Mouse (Mus musculus) heart, embryonic 16.5 days (tissue): ENCODE data around the gene Vps26a. TPM values are rescaled to one million over a fixed set of nuclear protein-coding genes. Genes with fewer than 3 reads are reported as not detected.

Experiments used
- ATAC-seq: fragments of 200-750 bp; cut with Nextera tagmentation; replicated peaks from 2 replicates; pipeline ENCODE4 v1.8.0; 2017; ENCODE audit warnings: moderate number of reproducible peaks; ENCODE audit not compliant: insufficient read depth, low FRiP score; ENCODE audit errors: extremely low read depth
- H3K27ac ChIP-seq: fragments of 300-500 bp; sonication (generic); 2 replicates; pipeline ENCODE4 v1.5.1; 2014; ENCODE audit warnings: mild to moderate bottlenecking, low read length, control low read depth, moderate library complexity
- H3K27me3 ChIP-seq: fragments of 300-500 bp; sonication (generic); 2 replicates; pipeline ENCODE4 v1.6.1; 2014; ENCODE audit warnings: low read length, mixed read lengths; ENCODE audit not compliant: control insufficient read depth, insufficient read depth
- H3K36me3 ChIP-seq: fragments of 300-500 bp; sonication (generic); 2 replicates; pipeline ENCODE4 v1.6.1; 2014; ENCODE audit not compliant: control insufficient read depth, insufficient read depth
- H3K4me1 ChIP-seq: fragments of 300-500 bp; sonication (generic); 2 replicates; pipeline ENCODE4 v1.6.1; 2014; ENCODE audit warnings: low read length, mixed read lengths; ENCODE audit not compliant: control insufficient read depth, insufficient read depth
- H3K4me2 ChIP-seq: fragments of 300-500 bp; sonication (generic); 2 replicates; pipeline ENCODE4 v1.6.1; 2014; ENCODE audit warnings: low read depth, mild to moderate bottlenecking, control low read depth, low read length
- H3K4me3 ChIP-seq: fragments of 300-500 bp; sonication (generic); 2 replicates; pipeline ENCODE4 v1.5.1; 2014; ENCODE audit warnings: mild to moderate bottlenecking, control low read depth, low read length
- H3K9ac ChIP-seq: fragments of 300-500 bp; sonication (generic); 2 replicates; pipeline ENCODE4 v1.6.1; 2014; ENCODE audit warnings: low read length, control low read depth
- H3K9me3 ChIP-seq: fragments of 300-500 bp; sonication (generic); replicated peaks from 2 replicates; pipeline ENCODE4 v1.6.1; 2016; ENCODE audit warnings: low read length; ENCODE audit not compliant: control insufficient read depth
- WGBS: fragments of 180-500 bp; shearing (Covaris S2); extraction: QIAGEN DNeasy Blood & Tissue Kit; methylation state at CpG from one replicate; pipeline ENCODE4 v1.1.7; 2014; 5-methylcytosine and 5-hydroxymethylcytosine counted together
- polyA plus RNA-seq: library from polyadenylated mRNA; unstranded; fragments of >200 nt; fragmentation: Nextera tagmentation; extraction: Ambion mirVana; gene quantifications from 2 replicates; pipeline ENCODE4 v1.2.1, GENCODE M21; 2015

Vps26a gene
- polyA plus RNA-seq, 1 experiment from 2014 or later = 80.2 TPM

DNA sequence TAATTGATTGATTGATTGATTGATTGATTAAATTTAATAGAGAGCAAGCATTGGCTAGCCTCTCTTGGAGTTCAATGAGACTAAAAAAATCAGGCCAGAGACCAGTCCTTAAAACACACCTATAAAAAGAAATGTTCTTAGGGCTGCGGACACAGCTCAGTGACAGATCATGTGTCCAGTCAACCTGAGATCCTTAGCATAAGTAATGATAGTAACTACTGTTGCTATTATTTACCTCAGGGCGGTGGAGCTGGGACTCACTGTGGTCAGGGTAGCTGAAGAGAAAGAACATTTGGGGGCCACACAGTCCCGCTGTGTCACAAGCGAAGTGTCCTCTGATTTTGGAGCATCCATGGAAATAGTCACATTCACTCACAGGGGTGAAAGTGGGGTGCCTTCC, 26.2 kb upstream of the Vps26a start:
- no peaks in the 10 kb centered on the region for H3K27me3 ChIP-seq
- H3K27ac ChIP-seq = no peak overlapping the region
- no peak overlapping the region for H3K9ac ChIP-seq
- WGBS = 84% methylated on average over 4 of the region's 4 CpGs
- H3K4me3 ChIP-seq = no peak overlapping the region
- H3K9me3 ChIP-seq = no peaks in the 10 kb centered on the region
- H3K4me1 ChIP-seq = 0 out of 2 replicates have a peak, but pooled peaks cover 2% of the 10 kb centered on the region
- H3K4me2 ChIP-seq = no peak overlapping the region
- ATAC-seq = no peak
- H3K36me3 ChIP-seq = no peaks in the 10 kb centered on the region

DNA sequence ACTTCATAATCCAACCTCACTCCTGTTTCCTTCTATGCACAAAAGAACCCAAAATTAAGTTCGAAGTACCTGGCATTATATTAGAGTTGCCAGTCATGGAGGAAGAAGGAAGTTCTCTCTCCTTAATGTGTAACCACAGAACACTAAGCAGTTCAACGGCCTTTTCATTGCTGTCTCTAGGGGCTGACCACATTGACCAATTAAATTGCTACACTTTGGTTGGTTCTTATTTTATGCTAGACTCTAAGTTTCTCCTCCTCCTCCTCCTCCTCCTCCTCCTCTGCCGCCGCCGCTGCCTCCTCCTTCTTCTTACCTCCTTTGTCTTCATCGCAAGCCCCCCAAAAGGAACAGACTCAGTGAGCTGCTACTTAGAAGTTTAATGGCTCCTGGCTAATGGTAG, 24.9 kb upstream of the Vps26a start:
- Histone ChIP-seq H3K27ac (no peak overlapping the region), H3K4me1 (0 out of 2 replicates have a peak, but pooled peaks cover 2% of the 10 kb centered on the region), H3K36me3 (no peaks in the 10 kb centered on the region), H3K27me3 (no peaks in the 10 kb centered on the region), H3K4me2 (no peak overlapping the region), H3K4me3 (no peak overlapping the region), H3K9ac (no peak overlapping the region), H3K9me3 (no peaks in the 10 kb centered on the region)
- WGBS = 66% methylated on average over 6 of the region's 6 CpGs
- no peak for ATAC-seq

DNA sequence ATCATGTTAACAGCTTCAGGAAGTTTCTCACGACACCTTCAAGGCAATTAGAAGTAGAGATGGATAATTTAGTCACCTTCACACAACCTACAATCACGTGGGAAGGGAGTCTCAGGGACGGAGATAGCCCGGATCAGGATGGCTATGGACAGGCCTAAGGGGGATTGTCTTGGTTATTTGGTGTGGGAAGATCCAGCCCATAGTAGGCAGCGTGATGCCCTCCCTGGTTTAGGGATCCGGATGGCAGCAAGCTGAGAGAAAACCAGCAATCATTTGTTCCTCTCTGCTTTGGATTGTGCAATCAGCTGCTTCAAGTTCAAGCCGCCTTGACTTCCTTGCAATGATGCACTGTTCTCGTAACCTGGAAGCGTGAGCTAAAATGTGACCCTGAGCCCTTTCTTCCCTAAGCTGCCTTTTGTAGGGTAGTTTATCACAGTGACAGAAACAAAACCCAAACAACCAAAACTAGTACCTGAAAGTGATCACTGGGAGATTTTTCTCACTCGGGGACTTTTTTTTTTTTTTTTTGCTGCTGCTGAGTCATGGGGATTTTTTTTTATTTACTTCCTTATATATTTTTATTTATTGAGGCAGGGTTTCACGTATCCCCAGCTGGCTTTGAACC, 22.5 kb upstream of the Vps26a start:
- no peak for ATAC-seq
- Histone ChIP-seq H3K36me3 (no peaks in the 10 kb centered on the region), H3K27ac (peak overlapping the region; percentile 45), H3K9me3 (no peaks in the 10 kb centered on the region), H3K9ac (no peak overlapping the region), H3K4me3 (no peak overlapping the region), H3K4me2 (peak overlapping the region; percentile 74; the same call in 1 of the 2 replicates), H3K4me1 (0 out of 2 replicates have a peak, but pooled peaks cover 2% of the 10 kb centered on the region), H3K27me3 (no peaks in the 10 kb centered on the region)
- WGBS = 57% methylated on average over 11 of the region's 11 CpGs

DNA sequence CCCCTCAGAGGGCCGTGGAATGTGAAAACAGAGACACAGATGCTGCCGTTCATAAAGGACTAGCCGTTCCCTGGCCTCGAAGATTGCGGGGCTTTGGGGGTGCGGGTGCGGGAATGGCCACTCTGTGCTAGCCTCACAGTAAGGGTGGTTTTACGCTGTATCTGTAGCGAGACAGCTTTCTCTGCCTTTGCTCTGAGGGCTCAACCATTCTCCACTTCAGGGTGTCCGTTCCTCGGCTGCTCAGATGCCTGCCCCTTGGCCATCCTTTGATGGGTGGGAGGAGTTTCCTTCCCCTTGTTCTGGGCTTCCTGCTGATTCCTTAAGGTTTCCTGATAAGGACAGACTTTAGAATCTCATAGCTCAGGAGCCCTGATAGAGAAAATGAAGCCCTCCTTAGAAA, 21.9 kb upstream of the Vps26a start:
- peak; percentile 37; the same call in 1 of the 2 replicates for ATAC-seq
- peak overlapping the region; percentile 45 for H3K27ac ChIP-seq

DNA sequence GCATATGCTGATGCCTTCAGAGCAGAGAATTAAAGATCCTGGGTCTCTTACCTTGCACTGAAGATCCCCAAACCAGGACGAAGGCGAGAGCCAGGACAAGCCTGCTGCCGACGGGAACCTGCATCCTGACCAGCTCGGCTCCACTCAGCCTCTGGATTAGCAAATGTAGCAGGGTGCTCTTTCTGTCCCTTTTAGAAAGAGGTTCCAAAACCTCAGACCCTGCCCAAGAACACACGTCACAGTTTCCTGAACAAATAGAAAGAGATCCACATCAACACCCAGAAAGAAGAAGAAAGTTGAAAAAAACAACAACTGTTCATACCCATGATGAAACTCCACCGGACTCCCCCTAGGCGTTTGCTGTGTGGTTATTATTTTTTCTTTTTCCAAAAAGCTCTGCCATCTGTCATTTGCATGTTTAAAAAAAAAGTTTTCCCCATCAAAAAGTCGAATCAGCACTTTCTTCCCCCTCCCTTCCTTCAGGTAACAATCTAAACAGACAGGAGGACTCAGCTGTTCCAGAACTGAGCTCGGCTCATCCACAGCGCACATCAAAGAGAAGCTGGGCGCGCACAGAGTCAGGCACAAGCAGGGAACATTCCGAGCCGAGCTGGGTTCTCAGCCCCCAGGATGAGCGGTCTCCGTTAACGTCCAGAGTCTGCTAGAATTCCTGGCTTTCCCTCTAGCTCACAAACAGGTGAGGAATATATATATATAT, 21.1 kb upstream of the Vps26a start:
- Histone ChIP-seq H3K9me3 (no peaks in the 10 kb centered on the region), H3K9ac (peak overlapping the region; percentile 46), H3K27me3 (no peaks in the 10 kb centered on the region), H3K27ac (peak overlapping the region; percentile 40), H3K4me2 (peak overlapping the region; percentile 74), H3K36me3 (no peaks in the 10 kb centered on the region), H3K4me1 (0 out of 2 replicates have a peak, but pooled peaks cover 2% of the 10 kb centered on the region), H3K4me3 (peak overlapping the region; percentile 42)
- ATAC-seq = no peak
- 10% methylated on average over 18 of the region's 18 CpGs for WGBS

More for the DNA sequence above, 21.9 kb upstream of the Vps26a start:
- Histone ChIP-seq H3K9me3 (no peaks in the 10 kb centered on the region), H3K4me3 (peak overlapping the region; percentile 42), H3K9ac (peak overlapping the region; percentile 45; the same call in 1 of the 2 replicates), H3K4me2 (peak overlapping the region; percentile 74), H3K4me1 (0 out of 2 replicates have a peak, but pooled peaks cover 2% of the 10 kb centered on the region), H3K36me3 (no peaks in the 10 kb centered on the region), H3K27me3 (no peaks in the 10 kb centered on the region)
- WGBS = 5% methylated on average over 11 of the region's 11 CpGs

DNA sequence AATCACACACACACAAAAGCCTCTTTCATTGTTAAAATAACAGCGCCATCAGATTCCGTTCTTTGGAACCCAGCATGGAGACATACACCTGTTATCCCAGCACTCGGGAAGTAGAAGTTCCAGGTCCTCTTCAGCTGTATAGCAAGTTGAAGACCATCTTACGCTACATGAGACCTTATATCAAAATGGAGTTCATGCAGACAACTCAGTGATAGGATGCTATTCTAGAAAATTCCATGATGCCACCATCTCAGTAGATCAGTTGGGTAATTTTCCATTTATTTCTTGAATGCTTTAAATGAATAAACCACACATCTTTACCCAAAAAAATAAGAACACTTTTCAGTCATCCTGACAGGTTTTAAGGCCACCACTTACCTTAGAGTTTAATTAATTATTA, 20.5 kb upstream of the Vps26a start:
- no peaks in the 10 kb centered on the region for H3K9me3 ChIP-seq

DNA sequence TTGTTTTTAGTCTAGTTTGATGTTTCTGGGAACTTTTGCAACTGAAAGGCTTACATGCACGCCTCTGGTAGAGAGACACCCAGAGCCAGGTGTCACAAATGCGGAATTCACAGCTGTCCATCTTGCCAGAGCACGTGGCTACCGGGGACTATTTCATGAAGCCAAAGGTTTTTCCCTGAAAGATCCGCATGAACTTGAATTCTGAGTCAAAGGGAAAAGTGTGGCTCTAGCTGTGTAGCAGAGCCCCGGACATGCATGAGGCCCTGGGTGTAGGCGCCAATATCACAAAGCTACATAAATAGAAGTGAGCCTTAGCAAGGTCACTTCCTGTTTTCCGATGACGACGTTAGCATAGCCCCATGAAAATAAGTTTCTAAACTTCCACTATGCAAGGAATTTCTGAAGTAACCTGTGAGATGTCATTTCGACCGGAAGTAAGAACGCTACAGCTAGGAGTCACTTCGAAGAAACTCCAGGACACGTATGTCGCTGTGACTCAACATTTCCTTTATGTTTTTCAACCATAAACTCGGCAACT, 19.5 kb upstream of the Vps26a start:
- no peak for ATAC-seq
- Histone ChIP-seq H3K4me2 (peak overlapping the region; percentile 36), H3K27me3 (no peaks in the 10 kb centered on the region), H3K4me1 (0 out of 2 replicates have a peak, but pooled peaks cover 2% of the 10 kb centered on the region), H3K36me3 (no peaks in the 10 kb centered on the region), H3K9me3 (no peaks in the 10 kb centered on the region), H3K9ac (no peak overlapping the region), H3K4me3 (peak overlapping the region; percentile 20), H3K27ac (peak overlapping the region; percentile 15)
- WGBS = 62% methylated on average over 17 of the region's 17 CpGs

More for the DNA sequence above, 20.5 kb upstream of the Vps26a start:
- Histone ChIP-seq H3K4me1 (0 out of 2 replicates have a peak, but pooled peaks cover 2% of the 10 kb centered on the region), H3K9ac (no peak overlapping the region), H3K4me2 (peak overlapping the region; percentile 74), H3K27me3 (no peaks in the 10 kb centered on the region), H3K4me3 (peak overlapping the region; percentile 18), H3K27ac (no peak overlapping the region), H3K36me3 (no peaks in the 10 kb centered on the region)
- WGBS = 86% methylated on average over 4 of the region's 4 CpGs
- no peak for ATAC-seq

DNA sequence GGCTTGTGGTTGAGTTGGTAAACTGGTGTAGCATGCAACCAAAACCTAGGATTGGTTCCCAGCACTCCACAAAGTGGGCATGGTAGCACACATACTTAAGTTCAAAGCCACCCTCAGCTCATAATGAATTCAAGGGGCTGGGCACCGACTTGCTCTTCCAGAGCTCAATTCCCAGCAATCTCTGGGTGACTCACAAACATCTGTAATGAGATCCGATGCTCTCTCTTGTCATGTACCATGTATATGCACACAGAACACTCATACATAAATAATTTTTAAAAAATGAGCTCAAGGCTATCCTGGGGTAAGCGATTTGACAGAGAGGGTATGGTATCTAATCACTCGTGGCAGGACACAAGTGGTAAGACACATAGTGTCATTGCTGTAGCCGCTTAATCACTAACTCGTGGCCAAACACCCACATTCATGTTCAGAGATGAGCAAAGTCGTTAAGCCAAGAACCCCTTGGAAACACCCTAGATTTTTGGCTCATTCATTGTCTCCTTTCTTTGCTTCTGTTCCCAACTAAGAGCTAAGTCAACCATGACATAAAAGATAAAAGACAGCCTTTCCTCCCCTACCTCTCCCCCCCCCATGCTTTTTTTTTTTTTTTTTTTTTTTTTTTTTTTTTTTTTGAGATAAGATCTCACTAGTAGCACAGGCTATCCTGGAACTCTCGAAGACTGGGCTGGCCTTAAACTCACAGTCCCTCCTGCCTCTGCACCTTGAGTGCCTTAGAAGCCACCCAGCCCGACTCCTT, 18.8 kb upstream of the Vps26a start:
- peak overlapping the region; percentile 15 for H3K27ac ChIP-seq
- WGBS = 76% methylated on average over 9 of the region's 9 CpGs
- no peak for ATAC-seq

More for the DNA sequence above, 18.8 kb upstream of the Vps26a start:
- H3K9me3 ChIP-seq = no peaks in the 10 kb centered on the region
- no peak overlapping the region for H3K9ac ChIP-seq
- H3K27me3 ChIP-seq = no peaks in the 10 kb centered on the region
- H3K4me2 ChIP-seq = no peak overlapping the region
- no peaks in the 10 kb centered on the region for H3K36me3 ChIP-seq
- H3K4me3 ChIP-seq = no peak overlapping the region
- H3K4me1 ChIP-seq = peaks cover 2% of the 10 kb centered on the region; the same call in 1 of the 2 replicates
